Mouse (Mus musculus): ENCODE results near the gene Prmt2.

Gene Prmt2

DNA sequence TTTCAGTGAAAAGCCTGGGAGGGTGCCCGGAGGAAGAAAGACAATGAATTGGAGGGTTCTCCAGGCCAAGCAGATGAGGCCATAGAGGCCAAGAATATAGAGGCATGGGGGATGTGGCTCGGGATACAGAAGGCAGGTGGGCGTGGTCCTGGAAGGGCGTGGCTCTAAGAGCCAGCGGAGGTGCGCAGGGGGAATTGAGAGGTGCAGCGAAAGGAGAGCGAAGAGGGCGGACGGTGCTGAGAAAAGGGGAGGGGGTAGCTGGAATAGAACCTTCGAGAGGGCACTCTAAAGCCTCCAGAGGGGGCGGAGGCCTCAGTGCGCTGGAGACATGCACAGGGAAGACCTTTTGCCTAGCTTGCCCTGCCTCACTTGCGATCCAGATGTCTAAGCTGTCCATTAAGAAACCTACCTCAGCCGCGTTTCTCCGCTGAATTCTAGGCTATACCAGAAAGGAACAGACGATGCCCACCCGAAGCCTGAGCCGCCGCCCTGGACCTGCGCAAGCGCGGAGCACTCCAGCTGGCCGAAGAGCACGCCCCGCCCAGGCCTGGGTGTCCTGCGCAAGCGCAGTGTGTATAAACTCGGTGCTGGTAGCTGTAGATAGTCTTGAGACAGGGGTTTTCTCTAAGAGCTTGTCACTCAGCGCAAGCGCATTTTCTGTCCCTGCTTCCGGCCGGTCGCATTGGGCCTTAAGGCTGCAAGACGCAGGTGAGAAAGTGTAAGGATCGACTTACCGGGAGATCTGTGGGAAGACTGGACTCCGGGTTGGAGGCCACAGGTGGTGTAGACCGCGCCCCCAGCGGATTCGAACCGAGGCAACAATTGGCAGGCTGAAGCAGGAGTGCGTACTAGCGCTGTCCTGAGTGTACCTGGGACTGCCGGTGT is at the start of gene Prmt2:
TSS of gene Prmt2 (minus strand) at position 525 of the 885 bp plus-strand sequence.
- peak; percentile 88 for DNase-seq (ENCODE audit: low spot score)

DNA sequence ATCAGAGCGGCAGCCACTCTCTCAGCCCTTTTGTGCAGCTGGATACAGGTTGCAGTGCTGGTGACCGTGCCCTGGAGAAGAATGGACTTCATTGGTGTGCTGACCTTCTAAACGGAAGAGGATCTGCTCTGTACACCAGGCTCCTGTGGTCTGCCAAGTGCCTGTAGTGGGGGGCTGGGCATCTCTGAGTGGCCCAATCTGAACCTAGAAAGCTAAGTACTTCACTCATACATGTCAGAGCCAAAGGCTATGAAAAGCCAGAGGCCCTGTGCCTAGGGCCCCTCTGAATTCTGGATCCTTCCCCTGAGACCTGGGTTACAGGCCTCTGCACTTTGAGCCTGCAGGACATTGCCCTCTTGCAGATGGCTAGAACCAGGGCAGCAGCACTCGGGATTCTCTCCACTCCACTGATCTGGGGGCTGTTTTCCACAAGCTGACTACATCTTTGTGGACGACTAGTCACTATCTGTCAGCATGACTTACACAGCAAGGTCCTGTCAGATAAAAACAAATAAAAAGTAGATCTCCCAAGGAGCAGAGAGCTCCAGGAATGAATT is 41.0 kb upstream of the Prmt2 start:
- DNase-seq (ENCODE audit: low spot score): no peak

DNA sequence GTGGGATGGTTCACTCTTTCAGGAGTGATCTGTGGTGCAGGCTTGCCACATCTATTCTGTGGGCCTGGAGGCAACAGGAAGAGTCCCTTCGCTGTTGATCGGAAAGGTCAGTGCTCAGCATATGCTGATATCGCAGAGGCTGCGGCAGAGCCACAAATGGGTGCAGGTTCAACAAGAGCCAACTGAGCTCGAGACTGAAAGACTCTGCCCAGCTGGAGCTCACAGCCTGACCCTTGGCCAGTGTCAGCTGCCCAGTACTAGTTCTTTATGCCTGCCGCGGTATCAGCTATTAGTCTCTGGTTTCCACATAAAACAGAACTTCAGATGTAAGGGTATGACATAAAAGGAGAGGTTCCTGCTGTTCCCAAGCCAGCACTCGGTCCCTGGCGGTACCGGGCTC is 37.6 kb upstream of the Prmt2 start:
- DNase-seq (ENCODE audit: low spot score): no peak

DNA sequence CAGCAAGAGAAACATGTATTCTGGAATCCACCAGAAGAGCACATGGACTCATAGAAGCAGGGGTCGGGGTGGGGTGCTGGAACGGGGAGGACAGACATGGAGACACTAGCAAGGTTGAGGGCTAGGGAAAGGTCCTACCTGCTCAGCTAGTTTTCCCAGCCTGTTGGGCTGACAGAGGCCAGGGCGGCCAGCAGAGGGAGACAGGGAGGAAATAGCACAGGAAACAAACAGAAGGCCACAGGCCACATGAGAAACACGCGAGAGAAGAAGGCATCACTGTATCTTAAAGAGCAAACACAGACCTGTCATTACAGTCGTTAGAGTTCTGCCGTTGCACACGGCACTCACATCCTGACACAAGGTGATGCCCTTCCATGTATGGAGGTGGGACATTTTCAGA is 33.6 kb upstream of the Prmt2 start:
- no peak for DNase-seq (ENCODE audit: low spot score)

DNA sequence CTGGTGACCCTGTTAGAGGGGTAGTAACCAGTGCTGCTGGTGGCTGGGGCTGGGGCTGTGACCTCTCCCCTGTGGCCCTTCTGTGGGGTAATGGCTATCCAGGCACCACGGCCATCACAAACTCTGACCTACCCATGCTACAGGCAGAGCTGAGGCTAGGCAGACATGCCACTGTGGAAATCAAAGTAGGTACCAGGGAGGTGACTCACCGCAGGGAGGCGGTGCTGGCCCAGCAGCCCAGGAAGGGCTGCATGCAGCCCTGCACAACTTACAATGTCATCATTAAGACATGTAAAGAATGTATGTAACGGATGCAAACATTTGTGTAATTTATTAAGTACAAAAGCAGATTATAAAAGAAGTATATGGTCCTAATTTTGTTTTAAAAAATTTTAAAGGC is 24.8 kb upstream of the Prmt2 start:
- DNase-seq (ENCODE audit: low spot score): peak; percentile 58

DNA sequence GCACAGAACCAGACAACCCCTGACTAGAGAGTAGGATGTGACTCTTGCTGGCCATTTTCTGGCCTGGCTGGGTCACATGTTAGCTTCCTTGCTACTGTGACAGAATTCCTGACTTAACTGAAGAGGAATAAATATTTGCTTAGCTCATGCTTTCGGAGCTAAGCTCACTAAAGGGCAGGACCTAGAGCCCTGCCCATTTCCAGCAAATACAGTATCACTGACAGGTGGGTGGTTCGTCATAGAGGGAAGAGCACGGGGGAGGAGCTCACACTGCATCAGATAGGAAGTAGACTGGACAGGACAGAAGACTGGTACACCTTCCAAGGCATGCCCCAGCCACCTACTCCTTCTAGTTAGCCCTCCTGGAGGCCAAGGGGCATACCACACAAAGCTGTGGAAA is 23.8 kb upstream of the Prmt2 start:
- no peak for DNase-seq (ENCODE audit: low spot score)

DNA sequence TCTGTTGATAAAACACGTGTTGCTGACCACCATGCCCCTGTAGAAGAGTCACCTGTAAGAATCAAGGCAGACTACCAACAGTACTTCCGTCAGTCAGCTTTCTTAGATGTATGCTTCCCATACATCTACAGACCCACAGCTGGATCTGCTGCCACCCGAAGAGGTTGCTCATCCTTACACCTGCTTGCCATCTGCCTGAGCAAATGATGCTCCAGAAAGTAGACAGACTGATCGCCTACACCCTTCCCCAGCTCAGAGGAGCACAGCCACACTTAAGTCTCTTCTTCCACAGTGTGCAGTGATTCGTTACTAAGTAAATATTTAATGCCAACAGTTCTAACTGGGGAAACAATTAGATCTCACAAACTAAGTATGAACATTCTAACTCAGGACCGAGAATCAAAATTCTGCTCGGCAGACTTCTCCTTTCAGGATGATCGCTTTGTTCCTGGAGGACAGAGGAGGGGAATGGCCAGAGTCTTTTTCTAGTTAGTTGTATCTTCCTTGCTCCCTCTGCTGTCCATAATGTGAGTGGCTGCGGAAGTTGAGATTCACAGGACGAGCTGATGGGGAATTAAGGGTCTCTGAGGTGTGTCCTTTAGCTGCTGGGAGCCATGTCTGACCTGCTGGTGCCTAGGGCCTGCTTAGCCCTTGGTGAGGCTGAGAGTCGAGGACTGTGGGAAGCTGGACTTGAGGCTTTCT is 22.8 kb upstream of the Prmt2 start:
- DNase-seq (ENCODE audit: low spot score): no peak

DNA sequence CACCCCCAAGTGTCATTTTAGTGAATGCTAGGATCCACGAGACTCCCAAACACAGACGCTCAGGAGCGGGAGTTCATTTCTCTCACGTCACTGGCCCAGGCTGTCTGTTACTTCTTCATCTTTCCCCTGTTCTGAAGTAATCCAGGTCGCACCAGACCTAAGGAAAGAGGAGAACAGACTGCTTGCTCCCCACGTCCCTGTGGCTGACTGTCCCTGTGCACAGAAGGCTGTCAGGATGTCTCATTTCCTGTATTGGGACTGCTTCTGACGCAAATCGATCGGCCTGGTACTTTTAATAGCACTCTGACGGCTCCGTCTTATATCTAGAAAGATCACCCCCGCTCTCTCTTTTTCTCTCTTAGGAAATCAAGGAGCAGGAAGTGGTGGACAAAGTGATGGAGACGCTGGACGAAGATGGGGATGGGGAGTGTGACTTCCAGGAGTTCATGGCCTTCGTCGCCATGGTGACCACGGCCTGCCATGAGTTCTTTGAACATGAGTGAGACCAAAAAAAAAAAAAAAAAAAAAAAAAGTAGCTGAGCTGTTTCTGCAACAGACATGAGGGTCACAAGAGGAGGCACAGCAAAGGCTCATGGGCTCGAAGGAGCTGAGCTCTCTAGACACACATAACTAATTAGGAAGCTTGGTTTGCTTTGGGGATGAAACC is 22.0 kb upstream of the Prmt2 start:
- DNase-seq (ENCODE audit: low spot score): no peak

DNA sequence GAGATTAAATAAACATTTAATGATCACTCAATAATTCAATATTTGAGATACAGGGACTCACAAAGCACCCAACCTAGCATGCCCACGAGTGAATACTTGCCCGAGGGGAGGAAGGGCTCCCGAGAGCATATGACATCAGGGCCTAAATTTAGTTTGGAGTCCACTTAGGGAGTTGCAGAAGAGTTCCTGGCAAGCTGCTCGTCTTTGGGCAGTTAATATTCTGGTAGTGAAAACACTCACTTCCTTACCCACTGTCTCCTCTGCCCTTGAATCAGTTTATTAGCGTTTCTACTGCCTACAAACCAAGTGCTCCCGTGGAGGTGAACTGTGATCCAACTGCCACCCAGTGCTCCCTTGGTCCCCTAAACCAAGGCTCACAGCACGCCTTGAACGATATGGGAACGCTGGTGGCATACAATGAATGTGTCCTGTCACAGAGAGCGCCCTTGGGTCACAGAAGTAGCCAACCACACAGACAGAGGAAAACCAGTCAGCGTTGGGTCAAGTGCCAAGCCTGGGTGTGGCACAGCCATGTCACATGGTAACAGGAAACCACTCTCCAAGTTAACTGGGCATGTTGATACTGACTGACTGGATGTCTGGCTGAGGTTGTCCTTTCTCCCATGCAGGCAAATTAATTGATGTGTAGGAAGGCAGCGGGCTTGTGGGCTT is 20.2 kb upstream of the Prmt2 start:
- no peak for DNase-seq (ENCODE audit: low spot score)

DNA sequence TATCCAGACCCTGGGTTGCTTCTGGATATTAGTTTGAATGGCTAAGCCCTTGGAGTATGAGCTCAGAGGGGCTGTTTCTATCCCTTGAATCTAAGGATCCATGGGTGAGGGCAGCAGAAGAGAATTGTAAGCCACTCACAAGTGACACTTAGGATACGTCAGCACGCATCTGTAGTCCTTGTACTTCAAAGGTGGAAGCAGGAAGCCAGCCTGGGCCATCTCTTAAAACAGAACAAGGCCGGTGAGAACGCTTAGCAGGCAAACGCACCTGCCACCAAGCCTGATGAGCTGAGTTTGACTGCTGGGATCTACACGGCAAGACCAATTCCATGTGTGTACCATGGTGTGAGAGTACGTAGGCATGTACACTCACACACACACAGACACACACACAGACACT is 19.6 kb upstream of the Prmt2 start:
- DNase-seq (ENCODE audit: low spot score): no peak

DNA sequence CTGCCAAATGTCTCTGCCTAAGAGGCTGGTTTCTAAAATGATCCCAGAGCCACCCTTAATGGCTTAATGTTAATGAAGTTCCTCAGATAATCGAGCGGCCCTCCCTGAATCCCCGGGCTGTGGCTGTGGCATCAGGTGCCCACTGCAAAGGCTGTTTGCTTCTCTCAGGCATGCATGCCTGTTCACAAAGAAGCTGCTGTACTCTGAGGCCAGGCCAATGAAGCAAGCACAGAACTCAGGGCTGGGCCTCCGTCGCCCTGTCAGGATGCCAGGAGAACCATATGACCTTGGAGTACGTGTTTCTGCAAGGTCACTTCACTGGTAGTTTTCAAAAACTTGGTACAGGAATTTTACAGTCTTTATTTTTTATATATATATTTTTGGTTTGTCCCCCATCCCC is 18.0 kb upstream of the Prmt2 start:
- DNase-seq (ENCODE audit: low spot score): no peak

DNA sequence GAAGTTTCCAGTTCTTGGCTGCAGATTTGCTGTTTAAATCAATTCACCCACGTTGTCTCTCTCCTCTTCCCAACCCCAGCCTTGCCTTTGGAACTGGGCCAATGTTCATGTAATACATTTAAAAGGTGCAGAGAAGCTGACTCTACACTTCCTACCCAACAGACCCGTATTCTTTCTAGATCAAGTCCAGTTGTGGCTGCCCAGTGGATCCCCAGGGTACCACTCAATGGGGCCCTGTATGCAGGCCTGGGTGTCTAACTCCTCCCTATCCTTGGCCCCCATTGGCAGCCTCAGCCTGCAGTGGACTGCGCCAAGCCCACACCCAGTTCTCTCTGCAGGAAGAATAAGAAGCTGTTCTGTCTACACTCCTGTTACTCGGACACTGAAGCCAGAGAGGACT is 15.9 kb upstream of the Prmt2 start, which contains the start of gene S100b:
TSS of gene S100b (plus strand) at position 318 of the 400 bp plus-strand sequence.
- peak; percentile 56 for DNase-seq (ENCODE audit: low spot score)

DNA sequence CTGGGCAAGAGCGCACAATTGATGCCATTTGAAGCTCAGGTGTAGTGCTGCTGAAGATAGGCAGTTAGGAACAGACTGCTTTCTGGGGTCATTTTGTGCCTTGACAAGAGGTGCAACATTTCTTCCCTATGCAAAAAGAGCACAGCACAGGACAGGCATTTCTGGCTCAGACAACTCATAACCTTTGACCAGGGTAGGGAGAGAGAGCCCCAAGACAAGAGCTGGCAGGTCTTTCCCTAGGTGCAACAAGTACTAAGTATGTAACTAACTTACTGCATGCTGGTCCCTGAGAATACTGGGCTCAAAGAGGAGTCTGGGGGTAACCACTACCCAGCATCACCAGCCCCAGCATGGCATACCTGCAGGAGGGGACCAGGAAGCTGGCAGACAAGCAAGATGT is 15.4 kb upstream of the Prmt2 start:
- DNase-seq (ENCODE audit: low spot score): no peak

DNA sequence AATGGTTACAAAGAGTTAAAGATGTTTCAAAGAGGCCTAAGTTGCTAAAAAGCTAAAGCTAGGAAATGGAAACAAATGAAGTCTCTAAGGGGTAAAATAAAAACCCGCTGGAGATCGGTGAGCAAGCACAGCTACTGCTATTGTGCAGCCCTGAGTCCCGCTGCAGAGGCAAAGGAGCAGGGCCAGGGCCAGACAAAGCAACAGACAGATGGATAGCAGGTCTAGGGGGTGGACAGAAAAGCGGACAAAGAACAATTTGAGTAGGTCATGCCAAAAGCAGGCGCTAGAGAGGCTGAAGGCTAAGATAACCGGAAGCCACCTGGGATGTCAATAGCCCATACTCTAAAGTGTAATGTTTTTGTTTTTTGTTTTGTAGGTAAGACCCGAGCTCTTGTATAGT is 13.2 kb upstream of the Prmt2 start:
- peak; percentile 59 for DNase-seq (ENCODE audit: low spot score)

DNA sequence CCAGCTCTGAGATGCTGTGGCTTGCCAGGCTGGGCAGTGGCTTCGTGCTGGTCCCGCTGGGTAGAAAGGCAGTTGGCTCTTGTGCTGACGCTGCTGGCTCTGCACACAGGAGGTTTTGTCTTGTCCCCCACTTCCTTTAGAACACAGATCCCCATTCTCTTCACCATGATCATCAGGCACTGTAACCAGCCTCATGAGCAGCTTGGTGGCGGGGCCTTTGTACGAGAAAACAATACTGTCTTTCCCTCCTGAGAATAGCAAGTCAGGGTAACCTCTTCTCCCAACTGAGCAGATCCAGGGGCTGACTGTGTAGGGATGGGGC is 10.9 kb upstream of the Prmt2 start:
- no peak for DNase-seq (ENCODE audit: low spot score)

DNA sequence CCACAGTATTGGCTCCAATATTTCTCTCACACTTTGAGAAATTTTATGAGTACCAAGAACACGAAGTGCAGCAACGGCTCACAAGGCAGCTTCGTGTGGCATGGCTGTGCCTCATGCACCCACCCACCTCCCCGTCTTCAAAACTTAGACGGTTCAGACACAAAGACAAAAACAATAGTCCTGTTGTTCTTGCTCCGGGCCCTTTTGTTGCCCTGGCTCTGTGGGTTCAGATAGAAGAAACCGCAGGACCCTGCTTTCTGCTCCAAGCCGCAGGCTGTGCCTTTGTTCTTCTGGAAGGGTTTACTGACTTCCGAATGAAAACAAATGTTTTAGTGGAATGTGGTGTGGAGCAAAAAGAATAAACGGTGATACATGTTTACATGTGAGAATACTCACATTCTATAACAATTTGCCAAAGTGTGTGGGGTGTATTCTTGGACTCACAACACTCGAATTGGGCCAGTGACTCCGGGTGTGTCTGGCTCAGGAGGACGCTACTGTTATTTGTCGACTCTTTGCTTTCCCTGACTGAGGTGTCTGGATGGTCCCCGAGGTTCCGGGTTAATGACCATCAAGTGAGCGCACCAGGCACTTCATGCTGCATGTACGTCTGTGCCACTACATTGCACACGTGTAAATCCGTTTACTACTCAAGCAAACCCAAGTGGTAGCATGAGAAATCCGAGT is 10.4 kb upstream of the Prmt2 start:
- DNase-seq (ENCODE audit: low spot score): no peak

DNA sequence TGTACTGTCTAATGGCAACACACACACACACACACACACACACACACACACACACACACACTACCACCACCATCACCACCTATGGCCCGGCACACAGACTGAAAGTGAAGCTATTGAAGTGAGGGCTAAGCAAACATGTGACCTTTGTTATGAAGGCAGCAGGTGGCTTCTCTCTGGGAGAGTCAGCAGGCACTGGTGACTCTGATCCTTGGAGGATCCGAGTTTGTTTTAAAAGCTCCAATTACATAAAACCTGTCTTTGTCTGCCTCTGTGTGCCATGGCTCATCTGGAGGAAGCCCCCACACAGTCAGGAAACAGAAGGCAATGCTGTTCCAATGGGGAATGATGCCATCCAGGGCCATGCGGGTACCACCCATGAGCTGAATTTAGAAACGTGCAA is 8.9 kb upstream of the Prmt2 start:
- DNase-seq (ENCODE audit: low spot score): no peak

DNA sequence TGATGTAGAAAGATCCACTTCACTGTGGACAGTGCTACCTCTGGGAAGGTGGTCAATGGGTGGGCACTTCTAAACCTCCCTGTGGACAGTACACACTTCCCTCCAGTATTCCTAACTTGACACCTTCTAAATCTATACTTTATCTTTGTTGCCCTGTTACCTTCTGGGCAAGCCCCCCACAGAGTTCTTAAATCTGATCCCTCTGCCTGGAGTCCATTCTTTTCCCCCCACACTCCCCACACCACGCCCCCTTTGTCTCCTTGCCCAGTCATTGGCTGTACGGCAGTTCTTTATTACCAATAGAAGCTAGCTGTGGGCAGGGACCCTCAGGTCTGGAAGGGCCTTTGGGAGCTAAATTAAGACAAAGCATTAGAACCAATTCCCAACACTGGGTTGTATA is 7.4 kb upstream of the Prmt2 start:
- DNase-seq (ENCODE audit: low spot score): no peak

DNA sequence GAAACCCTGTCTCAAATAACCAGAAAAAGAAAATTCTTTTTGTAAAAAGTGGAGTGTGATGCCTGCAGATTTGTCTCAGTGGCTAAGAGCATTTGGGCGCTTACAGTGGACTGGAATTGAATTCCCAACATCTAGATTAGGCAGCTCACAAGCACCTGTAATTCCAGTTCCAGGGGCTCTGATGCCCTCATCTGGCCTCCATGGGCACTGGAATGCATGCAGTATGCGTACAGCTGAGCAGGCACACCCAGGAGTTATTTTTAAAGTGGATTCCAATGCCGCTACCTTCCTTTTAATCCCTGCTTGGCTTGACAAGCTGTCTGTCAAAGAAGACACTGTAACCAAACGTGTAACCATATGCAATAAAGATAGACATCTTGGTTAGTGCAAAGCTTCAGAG is 1.7 kb upstream of the Prmt2 start:
- no peak for DNase-seq (ENCODE audit: low spot score)

DNA sequence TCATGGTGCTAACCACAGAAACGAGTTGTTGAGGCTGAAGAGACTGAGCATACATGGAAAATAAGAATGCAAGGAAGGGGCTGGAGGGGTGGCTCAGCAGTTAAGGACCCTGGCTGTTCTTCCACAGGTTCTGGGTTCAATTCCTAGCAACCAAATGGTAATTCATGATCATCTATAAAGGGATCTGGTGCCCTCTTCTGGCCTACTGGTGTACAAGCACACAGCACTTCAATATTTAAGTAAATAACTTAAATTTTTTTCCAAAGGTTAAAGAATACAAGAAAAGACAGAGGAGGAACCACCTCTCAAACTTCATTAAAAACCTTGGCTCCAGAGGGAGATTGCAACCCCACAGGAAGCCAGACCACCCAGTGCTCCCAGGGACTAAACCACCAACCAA is 8.0 kb downstream of the Prmt2 start:
- no peak for DNase-seq (ENCODE audit: low spot score)

DNA sequence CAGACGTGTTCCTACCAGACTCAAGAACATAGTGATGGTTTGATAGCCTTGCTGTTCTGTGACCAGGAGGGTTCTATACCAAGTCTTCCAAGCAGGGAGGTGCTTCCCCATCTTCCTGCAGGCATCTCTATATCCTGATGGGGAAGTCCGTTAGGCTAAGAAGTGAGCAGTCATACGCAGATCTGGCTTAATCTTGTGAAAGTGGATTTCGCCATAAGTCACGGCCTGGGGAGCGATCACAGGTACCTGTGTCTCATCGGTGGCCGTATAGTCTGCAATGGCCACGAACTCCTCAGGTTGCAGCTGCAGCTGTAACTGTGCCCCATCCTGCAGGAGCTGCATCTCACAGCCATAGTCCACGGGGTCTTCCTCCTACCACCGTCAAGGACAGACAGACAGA is 11.7 kb downstream of the Prmt2 start:
- DNase-seq (ENCODE audit: low spot score): no peak

DNA sequence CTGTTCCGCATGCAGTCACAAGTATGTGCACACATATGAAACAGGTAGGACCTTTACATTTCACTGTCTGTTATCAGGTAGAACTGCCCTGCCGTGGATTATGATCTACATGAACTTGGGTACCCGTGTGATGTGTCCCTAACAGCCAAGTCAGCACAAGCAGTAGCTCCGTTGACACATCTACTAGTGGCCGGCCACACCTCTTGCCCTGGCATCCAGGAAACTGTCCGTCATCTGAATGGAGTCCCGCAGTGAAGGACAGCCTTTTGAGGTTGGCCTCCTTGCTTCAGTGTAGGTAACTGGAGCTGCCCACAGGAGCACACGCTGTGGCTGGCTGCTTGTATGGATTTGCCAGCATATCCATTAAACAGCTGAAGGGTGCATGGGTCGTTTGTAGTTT is 19.4 kb downstream of the Prmt2 start:
- no peak for DNase-seq (ENCODE audit: low spot score)

All from testis, postnatal 14 days (tissue).